Mouse (Mus musculus) heart, postnatal 25 days (tissue): Measurements from ENCODE around the gene Plcl1. TPM values are rescaled to one million over a fixed set of nuclear protein-coding genes. Genes with fewer than 3 reads are reported as not detected.

Experiments used
- DNase-seq: peaks from one replicate; pipeline ENCODE4 v3.0.0; 2022; ENCODE audit warnings: low spot score
- intact Hi-C: fragments of 180-260 bp; cut with DNase I; formaldehyde crosslinking; loops from one replicate; pipeline ENCODE4 v1.15.1; 2025
- total RNA-seq, 2 experiments: library from RNA; stranded (reverse); gene quantifications; 2 replicates each; pipeline ENCODE4 v1.2.3; 2021

Plcl1 gene
- total RNA-seq, result 1 to 10 TPM; 3.8 to 6.1 TPM

DNA sequence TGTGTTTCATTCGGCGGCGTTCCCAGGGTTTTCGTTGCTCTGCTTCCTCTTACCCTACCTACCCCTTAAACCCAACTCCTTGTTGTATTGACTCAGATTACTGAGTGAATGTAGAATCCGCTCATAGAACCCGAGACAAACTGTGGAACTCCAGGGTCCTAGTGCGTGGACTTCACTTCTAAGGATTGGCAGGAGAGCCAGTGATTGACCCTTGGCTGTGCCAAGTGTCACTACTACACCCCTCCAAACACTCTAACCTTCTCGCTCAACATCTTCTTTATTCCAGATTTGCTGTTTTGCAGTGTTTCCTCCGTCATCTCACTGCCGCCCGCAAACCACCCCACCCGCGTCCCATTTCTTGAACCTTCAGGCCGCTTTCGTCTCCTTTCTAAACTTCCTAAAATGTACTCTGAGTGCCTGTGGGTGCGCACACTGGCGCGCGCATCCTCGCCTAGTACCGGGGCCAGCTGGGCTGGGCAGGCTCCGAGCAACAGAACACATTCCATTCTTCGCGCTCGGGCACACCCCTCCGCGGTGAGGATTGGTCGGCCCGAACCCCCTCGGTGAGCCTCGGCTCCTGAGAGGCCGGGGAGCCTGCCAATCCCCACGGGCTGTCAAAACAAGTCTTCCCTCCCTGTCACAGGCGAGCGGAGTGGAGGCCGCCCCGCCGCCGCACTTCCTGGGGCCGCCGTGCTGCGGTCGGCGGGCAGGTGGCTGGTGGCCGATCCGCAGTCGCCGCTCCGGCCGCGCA is at the start of gene Plcl1:
Gene Plcl1 (plus strand): TSS at position 650 of the 751 bp plus-strand sequence.
- intact Hi-C loops, result loop anchor here (1.0 to 10.0 kb wide), 2 partner anchors 169 to 331 kb away; no protein-coding TSS in a partner anchor
- DNase-seq, result peak; percentile 93

DNA sequence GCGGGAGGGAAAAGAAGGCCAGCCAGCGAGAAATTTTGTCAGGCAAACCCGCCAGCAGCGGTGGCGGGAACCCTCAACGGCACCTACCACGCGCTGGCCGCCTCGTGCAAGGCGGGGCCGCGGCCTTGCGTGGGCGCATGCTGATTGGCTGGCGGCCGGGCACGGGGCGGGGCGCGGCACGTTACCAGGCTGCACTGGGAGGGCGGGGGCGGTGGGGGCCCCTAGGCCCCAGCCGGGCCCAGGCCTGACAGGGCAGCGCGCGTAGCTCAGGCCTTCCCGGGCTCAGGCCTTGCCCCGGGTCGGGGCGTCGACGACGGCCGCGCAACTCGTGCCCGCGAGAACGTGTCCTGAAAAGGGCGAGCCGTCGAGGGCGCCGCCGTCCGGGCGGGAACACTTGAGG is 43.1 kb upstream of the Plcl1 start:
- DNase-seq, result no peak
- intact Hi-C loops, result loop anchor here (5.0 kb wide), 1 partner anchor 120 kb away; no protein-coding TSS in a partner anchor

DNA sequence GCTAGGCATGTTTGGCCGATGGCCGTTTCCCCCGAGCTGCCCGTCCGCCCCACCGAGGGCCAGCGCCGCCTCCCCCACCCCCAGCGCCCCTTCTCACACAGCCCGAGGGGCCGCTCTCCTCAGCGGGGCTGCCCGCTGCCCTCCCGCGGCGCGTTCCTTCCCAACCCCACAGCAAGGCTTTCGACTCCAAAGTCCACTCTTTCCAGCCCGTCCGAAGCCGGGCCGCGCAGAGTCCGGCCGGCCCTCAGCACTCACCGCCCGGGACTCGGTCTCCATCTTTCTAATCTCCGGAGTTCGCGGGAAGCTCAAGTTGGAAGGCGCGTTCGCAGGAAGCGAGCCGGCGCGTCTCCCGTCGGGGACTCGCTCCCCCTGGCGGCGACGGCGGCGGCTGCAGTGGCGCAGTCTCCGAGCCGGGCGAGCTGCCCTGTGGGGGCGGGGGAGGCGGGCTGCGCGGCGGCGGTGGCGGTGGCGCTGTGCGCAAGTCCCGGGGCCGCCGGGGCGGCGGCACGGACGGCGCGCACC is 42.6 kb upstream of the Plcl1 start, which contains the start of gene Boll:
Gene Boll (minus strand): TSS at position 426 of the 522 bp plus-strand sequence.
- intact Hi-C loops, result loop anchor here (5.0 kb wide), 1 partner anchor 121 kb away; no protein-coding TSS in a partner anchor
- DNase-seq, result peak; percentile 20

DNA sequence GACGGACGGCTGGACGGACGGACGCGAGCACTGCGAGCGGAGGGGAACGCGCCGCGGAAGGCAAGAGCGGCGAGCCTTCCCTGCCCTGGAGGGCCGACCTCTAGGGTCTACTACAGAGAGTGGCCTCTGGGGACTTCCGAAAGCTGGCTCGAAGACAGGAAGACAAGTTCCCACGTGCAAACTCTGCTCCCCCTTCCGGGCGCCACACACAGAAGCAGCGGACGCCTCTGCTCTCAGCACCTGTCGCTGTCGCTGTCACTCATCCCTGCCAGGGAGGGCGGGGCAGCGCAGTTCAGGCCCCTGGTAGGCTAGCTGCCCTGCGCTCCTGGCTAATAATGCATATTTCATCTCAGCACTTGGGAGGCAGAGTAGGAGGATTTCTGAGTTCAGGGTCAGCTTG is 42.1 kb upstream of the Plcl1 start:
- intact Hi-C loops, result loop anchor here (5.0 kb wide), 1 partner anchor 121 kb away; no protein-coding TSS in a partner anchor

DNA sequence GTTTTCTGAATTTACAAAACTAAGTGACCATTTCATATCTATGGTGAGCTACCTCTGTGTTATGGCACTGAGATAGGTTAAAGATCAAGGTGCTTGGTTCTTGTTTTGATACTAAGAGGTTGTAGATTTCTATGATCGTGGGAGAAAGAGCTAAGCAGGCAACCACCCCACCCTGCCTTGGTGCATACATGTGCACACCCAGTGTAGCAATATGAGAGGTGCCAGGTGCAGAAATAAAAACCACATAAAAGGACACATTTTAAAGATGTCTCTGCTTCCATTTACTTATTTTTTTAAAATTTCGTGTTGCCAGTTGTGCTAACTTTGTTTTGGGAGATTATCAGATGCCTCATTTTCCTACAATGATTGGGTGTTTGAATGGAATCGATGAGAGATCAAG is 33.1 kb upstream of the Plcl1 start:
- DNase-seq, result no peak
- intact Hi-C loops, result no loop called here

More for the DNA sequence above, 42.1 kb upstream of the Plcl1 start:
- DNase-seq, result no peak

DNA sequence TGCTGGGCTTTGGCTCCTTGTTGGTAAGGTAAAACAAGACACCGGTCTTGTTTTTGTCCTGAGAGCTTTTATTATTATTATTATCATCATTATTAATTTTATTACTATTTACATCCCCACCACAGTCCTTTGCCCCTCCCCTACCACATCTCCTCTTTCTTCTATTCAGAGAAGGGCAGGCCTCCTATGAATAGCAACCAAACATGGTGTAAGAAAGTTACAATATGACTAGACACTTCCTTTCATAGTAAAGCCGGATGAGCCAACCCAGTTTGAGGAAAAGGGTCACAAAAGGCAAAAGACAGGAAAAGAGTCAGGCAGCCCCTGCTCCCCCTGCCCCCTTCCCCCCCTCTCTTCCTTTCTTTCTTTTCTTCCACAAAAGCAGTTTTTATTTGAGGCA is 25.2 kb upstream of the Plcl1 start:
- intact Hi-C loops, result loop anchor here (5.0 kb wide), 1 partner anchor 78 kb away; no protein-coding TSS in a partner anchor
- no peak for DNase-seq

DNA sequence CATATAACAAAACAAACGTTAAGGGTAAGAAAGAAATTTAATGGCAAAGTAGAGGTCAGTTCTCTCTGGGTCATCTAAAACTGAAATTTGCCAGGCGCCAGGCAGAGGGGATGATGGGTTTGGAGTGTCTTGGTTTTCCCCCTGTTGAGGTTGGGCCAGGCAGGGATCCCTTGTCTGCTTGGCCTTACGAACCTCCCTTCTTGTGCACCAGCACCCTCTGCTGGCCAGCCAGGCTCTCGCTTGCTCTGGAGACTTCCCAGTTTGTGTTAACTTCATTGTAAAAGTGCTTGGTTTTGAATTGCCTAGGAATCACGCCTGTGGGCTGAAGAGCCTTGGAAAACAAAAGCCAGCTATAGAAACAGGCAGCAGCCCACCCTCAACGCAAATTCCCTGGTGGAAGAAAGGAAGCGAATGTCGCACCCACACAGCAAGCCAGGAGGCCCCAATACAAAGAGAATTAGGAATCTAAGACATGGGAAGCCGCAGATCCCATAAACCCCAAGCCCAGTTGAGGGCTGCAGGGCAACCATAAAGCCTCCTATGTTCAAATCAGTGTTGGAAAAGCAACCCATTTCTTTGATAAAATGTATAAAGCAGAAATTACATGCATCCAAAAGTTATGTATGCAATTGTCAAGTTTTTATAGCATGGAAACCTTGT is 22.5 kb upstream of the Plcl1 start:
- intact Hi-C loops, result loop anchor here (1.0 to 5.0 kb wide), 3 partner anchors 81 to 190 kb away; no protein-coding TSS in a partner anchor
- DNase-seq, result peak; percentile 27

DNA sequence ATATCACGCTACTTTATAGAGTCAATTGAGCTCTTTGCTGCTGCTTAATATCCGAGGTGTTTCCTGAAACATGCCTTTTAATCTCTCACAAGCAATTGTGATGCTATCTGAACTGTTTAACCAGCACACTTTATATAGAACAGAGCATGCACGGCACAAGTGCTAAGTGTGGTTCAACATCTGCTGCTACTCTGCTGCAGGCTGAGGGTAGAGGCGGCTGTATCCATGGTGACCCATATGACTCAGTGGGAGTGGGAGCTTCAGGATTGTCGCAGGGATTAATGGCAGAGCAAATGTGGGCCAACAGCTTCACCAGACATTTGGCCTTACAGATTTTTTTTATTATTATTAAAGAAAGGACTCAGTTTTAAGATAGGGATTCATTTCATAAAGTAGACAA is 5.8 kb upstream of the Plcl1 start:
- no peak for DNase-seq
- intact Hi-C loops, result loop anchor here (10.0 kb wide), 1 partner anchor 175 kb away; no protein-coding TSS in a partner anchor

DNA sequence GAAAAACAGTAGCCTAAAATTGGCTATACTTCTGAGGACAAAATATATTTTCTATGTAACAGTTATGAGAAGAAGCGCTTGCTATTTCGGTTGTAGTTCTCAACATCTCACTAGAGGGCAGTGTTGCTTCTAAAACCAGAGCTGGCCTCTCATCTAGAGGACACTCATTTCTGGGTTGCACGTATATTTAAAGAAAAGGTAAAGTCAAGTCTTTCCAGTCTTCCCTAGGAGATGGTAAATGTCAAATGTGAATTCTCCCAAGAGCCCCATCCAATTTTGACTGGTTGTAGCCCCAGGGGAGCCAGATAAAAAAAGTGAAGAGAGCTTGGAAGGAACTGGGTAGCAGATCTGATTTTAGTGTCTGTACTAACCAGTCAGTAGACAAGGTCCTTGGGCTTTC is 1.3 kb upstream of the Plcl1 start:
- no peak for DNase-seq
- intact Hi-C loops, result loop anchor here (1.0 to 10.0 kb wide), 3 partner anchors 170 to 470 kb away; no protein-coding TSS in a partner anchor

DNA sequence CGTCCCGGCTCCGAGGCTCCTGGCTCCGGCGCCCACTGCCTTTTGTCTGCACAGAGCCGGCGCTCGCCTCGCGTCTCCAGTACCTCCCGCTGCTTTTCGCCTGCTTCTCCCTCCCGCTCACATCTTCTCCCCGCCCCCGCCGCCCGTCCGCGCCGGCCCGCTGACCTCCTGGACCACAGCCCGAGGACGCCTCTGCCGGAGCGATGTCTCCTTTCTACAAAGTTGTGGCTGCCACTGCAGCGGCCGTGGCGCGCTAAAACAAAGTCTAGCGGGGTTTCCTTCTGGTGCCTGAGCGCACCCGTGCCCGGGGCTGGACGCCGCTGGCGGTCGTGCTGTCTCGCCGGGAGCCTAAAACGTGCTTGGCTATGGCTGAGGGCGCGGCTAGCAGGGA is 297 bp downstream of the Plcl1 start:
- peak; percentile 56 for DNase-seq
- intact Hi-C loops, result loop anchor here (10.0 kb wide), 1 partner anchor 169 kb away; no protein-coding TSS in a partner anchor

DNA sequence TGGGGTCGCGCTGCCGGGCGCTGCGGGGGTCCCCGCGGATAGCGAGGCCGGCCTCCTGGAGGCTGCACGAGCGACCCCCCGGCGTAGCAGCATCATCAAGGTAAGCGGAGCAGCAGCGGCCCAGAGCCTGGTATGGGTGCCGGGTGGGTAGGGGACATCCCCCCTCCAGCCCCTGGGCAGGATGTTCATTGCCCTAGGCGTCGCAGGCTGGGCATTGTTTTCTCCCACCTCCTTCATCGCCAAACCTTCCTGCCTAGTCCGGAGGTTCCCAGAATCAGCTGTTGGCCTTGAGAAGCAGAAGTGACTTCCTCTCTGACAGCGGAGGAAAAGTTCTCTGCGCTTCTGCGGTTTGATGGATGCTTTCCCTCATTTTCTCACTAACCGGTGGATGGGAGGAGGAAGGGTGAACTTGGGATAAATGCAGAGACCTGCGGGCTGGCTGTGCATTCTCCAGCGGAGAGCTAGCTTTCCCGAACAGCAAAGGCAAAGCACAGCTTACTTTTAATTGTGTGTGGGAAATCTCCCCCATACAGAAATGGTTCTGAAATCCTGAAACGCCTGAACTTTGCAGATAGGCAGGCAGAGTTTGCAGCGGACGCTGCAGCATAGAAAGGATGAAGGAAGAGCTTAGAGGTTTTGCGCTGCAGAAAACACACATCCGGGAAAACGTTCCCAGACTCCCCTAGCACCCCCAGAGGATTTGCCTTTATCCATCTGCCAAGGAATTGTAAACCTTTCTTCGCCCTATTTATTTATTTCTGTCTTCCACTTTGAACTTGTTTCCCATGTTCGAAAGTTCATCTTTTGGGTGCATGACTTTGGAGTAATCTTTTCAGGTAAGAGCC is 1.0 kb downstream of the Plcl1 start:
- no peak for DNase-seq
- intact Hi-C loops, result loop anchor here (10.0 kb wide), 1 partner anchor 168 kb away; no protein-coding TSS in a partner anchor

DNA sequence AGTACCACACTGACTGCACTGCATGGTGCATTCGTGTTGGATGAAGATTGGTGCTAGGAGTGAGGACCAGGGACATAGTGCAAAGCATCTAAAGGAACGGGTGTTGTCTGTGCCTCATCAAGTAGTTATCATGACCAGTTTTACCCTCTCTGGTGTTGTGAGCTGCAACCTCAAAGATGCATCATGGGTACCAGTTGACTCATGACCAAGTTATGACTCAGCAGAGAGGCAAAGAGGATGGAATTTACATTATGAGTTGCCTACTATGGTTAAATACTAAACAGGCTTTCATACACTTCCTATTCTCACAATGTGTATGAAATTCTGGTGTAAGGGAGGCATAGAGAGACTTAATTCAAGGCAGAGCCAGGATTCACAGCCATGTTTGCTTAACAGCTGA is 4.9 kb downstream of the Plcl1 start:
- intact Hi-C loops, result no loop called here
- DNase-seq, result no peak

DNA sequence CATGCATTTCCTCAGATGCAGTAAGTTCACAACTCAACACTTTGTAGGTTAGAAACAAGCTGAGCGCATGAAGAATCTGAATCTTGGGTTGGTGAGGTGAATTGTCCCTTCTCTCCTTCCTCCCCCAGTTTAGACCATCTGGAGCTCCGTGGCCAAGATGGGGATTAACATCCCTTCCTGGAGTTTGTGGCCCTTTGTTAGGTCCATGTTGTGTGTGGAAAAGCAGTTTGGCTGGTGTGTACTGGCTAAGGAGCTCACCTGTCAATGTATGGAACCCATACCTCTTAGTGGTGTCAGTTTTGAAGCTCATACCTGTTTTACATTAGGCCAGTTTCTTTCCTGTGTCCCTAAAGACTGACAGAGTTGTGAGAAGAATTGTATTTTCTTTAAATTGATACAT is 5.4 kb downstream of the Plcl1 start:
- intact Hi-C loops, result no loop called here
- no peak for DNase-seq

DNA sequence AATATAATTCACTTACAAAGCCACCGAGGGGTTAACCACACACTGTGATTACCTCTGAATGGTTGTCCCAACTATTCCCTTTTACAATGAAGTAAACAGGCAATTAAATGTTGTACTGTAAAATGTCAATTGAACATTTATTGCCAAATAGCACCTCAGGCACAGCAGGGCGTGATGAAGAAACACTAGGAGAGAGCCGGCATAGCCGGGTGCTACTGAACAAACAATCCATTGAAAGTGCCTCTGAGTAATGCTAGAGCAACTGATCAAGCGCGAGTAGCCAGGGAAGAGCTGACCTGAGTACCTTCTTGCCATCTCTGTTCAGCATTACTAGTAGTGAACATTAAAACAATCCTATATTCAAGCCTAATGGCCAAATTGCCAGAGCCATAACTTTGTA is 6.8 kb downstream of the Plcl1 start:
- DNase-seq, result no peak
- intact Hi-C loops, result no loop called here

DNA sequence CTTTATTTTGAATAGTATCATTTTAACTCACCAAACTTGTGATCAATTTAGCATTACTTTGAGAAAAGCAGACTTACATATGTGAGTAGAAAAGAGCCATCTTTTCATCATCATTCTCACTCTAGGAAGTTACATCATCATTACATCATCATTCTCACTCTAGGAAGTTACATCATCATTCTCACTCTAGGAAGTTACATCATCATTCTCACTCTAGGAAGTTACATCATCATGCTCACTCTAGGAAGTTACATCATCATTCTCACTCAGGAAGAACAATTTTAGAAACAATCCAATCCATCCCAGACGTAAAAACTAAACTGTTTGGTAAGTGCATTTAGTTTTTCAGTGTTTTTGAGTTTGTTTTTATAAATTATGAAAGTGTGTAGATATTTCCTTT is 7.8 kb downstream of the Plcl1 start:
- intact Hi-C loops, result no loop called here
- DNase-seq, result no peak

DNA sequence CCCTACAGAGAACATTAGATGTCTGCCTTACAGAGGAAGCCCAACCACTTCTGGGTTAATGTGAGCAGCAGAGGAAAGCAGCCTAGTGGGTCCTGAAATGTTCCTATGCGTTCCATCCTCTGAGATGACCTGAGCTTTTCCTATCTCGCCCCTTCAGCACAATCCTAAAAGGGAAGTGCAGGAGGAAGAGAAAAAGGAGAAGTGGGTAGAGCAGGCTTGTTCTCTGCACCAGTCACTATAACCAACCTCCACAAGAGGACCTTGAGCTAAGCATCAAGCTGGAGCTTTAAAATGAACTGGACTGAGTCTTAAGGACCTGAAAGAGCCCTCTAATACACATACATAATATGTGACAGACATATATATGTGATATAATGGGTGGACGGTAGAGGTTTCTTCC is 13.2 kb downstream of the Plcl1 start:
- intact Hi-C loops, result no loop called here
- no peak for DNase-seq

DNA sequence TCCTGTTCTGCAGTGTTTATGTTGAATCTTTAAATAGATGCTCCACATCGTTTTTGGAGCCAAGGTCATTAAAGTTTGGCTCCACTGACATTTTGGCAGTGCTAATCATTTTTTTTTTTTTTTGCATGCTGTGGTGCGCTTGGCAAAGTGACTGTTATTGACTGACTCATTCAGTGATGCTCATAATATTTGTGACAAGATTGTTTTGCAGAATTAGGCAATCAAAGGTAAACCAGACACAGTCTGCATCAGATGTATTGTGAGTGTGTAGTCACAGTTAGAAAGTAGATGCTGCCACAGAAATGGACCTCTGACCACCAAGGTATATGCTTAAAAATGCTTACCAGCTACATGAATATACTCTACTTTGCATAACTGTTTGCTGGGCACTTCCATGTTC is 21.9 kb downstream of the Plcl1 start:
- intact Hi-C loops, result no loop called here
- no peak for DNase-seq

DNA sequence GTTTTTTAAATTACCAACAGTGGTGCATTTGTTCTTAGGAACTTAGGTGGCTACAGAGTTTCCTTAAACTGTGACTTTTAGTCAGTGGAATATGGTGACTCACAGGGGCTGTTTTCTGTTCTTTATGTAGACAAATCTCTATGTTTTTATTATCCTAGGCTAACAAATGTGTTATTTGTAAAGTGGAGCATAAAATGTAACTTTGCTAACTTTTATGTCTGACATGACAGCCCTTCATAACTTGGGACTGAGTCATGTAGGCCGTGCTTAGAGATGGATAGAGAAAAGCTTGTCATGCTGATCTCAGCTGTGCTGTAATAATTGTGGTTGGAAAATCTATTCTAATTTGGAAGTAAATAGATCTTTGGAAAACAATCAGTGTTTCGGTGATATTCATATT is 23.3 kb downstream of the Plcl1 start:
- DNase-seq, result no peak
- intact Hi-C loops, result no loop called here

DNA sequence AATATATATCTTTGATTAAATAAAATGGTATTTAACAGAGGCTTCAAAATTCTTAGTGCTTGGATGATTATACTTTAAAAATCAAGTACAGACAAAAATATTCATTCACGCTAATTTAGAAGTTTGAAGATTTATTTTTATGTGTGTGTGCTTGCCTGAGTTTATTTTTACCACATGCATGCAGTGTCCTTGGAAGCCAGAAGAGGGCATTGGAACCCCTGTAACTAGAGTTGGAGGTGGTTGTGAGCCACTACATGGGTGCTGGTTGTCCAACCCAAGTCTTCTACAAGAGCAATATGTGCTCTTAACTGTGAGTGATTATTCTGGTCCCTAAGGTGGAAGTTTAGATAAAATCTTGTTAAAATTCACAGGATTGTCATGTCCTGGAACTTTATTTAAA is 24.0 kb downstream of the Plcl1 start:
- intact Hi-C loops, result no loop called here
- no peak for DNase-seq

DNA sequence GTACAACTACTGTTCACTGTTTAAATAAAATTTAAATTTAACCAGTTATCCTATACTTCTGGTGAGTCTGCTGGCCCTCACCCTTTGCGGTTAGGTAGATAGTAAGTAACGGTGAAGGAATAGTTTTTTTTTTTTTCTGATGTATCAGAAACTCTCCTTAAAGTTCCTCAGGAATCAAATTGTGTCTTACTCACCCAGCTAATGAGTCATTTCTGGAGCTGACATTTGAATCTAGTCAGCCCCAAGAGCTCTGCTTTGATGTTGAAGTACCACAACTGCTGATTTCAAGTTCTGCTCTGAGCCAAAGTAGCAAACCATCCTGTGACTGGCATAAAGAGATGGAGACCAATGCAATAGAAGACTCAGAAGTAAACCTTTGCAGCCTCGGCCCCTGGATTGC is 24.9 kb downstream of the Plcl1 start:
- intact Hi-C loops, result no loop called here
- DNase-seq, result no peak
